Mouse (Mus musculus) kidney, adult 11 months (tissue): ENCODE measurements around the gene Snrpd3.
"Not testable (repeated sequence)": the region's sequence is repeated elsewhere in the genome, so short reads cannot be mapped to it uniquely, and the experiment has no call there.

ENCODE experiments used
- DNase-seq: peaks from one replicate; pipeline ENCODE4 v3.0.0; 2022

Gene Snrpd3

DNA sequence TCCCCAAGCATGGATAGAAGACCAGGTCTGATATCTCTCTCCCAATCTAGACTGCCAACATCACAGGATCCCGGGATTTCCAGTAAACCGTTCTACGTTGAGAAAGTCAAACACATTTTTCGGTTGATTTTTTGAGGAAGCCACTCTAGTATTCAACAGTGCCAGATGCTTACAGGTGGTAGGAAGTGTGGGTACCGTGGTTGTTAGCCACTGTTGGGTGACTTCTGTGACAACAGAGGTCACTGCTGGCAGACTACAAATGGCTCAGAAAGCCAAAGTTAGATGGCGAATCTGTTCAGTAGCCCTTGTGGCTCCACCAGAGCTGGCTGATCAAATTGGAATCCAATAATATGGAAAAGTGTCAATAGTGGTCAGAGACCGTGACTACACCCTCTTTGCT, 13.7 kb upstream of the Snrpd3 start:
- DNase-seq = no peak

DNA sequence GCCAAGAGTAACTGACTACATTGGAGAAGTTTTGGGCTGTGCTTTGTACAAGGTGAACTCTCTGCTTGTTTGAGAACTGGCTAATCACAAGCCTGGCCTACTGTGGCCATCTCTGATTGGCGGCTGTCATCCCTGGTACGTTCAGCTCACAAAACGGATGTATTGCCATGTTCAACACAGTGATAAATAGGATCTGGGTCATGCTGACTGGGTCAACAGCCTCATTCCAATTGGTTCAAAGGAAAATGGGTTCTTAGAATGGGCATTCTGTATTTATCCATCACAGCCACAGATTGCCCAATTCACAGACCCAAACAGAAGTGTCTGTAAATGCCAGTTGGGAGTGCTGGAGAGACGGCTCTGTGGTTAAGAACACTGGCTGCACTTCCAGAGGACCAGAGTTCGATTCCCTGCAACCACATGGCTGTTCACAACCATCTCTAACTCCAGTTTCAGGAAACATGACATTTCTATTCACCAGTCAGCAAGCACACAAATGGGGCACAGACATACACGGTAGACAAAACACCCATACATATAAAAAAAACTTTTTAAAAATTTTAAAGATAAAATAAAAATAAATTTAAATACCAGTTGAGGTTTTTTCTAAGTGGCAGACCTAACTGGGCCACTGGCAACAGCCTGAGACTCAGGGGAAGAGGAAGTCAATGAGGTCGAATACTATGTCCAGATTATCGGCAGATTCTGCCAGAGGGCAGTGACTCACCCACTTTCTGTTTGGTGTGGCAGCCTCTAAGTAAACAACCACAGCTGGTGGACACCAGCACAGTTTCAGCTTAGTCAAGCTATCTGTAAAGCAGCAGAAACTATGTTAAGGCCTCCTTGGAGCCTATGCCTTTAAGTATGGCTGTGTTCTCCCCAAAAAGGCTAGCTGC, 12.9 kb upstream of the Snrpd3 start:
- DNase-seq = no peak

DNA sequence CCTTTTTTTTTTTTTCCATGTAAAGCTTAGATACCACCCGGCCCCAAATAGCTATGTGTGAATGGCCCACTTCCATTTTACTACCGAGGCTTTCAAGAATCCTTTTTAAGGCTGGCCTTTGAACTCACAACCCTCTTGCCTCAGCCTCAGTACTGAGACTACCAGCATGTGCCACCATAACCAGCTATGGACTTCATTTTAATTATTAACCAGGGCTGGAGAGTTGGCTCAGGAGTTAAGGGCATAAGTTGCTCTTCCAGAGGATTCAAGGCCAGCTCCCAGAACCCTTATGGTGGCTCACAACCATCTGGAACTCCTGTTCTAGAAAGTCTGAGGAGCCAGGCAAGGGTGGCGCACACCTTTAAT, 12.2 kb upstream of the Snrpd3 start:
- peak; percentile 69 for DNase-seq

DNA sequence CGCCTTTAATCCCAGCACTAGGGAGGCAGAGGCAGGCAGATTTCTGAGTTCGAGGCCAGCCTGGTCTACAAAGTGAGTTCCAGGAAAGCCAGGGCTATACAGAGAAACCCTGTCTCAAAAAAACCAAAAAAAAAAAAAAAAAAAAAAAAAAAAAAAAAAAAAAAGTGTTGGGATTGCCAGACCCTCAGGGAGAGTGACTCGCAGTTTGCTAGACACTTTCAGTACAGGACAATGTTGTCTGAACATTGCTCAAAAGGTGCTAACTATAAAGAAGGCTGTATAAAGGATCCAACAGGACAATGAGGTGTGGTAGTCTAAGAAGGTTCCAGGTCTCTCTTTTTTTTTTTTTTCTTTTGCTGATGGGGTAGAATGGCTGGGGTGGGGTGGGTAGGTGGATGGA, 11.4 kb upstream of the Snrpd3 start:
- not testable (repeated sequence) for DNase-seq

DNA sequence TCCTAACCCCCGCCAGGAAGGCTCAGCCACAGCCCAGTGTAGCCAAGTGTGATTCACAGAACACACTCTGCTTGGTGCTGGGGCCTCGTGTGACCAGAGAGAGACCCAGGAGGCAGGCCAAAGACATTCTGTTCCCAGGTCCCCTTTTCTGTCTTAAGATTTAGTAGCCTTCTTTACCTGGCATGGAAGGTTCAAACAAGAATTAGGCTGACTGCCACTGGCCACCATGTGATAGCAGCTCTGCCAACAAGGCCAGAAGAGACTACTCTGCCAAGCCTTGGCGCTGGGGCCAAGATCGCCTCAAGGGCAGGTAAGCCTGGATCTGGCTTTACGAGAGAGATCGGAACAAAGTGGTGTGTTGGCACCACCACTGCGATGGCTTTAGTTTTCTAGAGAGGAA, 6.9 kb upstream of the Snrpd3 start:
- peak; percentile 85 for DNase-seq

DNA sequence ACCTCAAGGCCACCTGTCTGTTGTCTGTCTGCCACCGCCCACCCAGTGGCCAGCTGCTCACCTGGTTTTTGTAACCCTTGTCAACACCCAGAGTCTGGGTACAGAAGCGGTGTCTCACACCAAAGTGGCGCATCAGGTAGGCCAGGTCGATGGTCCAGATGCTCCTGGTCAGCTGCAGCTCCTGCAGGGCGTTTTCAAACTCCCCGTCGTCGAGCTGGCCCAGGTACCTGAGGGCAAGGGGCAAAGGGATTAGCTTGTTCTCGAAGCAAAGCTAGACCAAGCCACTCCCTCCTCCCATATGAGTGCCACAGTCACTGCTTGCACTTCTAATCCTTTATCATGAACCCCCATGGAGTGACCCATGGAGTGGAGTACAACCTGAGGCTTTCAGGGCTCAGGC, 6.3 kb upstream of the Snrpd3 start:
- DNase-seq = no peak

DNA sequence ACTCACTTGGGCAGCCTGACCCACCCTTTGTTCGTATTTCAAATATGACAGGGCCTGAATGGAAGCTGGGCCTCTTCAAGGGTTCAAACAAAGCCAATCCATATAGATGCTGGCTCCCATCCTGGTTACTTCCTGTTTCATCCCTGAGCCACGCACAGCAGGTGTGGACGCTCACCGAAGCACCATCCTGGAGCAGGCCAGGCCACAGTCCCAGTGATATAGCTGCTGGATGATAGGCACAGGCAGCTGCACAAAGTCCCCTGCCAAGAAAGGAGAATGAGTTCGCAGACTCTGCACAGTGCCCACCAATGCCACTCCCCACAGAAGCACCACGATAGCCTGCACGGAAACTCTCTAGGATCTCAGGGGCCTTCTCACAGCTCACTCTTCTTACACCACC, 5.5 kb upstream of the Snrpd3 start:
- no peak for DNase-seq

DNA sequence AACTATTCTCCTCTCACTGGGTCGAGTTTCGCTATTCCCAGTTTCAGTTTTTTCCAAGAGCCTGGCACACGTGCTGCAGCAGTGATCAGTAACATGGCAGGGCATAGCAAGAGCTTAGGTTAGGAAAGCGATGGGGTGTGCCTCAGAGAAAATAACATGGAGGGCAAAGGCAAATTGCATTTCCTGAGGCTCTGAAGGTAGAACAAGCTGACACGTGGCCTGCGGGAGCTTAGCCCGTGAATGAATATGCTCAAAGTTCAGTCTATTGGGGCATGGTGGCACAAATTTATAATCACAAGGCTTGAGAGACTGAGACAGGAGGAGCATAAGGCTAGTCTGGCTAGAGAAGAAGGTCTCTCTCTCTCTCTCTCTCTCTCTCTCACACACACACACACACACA, 4.6 kb upstream of the Snrpd3 start:
- DNase-seq = peak; percentile 90

DNA sequence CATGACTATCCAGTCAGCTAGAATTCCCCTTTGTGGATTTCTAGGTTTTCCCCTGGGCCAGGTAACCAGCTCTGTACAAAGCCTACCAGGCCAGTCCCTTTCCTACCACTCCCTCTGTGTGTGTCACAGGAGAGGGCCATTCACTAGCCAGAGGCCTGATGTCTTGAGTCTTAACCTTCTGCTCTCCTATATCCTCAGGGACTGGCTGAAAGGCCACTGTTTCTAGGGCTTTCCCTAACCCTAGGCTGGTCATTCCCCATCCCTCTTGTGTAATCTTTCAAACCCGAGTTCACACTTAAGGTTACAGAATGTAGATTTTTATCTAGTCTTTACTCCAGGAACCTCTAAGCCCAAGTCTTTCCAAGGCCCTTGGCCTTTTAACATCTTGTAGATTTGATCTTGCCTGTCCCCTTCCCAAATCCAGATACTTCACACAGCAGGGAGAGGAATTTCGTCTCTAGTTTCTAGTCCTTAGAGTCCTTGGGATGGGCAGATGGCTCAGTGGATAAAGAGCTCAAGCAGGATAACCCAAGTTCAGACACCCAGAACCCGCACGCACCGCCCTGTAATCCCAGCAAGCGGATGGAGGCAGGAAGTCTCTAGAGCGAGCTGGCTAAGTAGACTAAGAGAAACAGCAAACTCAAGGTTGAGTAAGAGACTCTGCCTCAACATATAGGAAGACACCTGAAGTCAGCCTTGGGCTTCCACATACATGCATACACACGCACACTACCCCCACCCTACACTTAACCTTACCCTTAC, 3.9 kb upstream of the Snrpd3 start:
- no peak for DNase-seq

DNA sequence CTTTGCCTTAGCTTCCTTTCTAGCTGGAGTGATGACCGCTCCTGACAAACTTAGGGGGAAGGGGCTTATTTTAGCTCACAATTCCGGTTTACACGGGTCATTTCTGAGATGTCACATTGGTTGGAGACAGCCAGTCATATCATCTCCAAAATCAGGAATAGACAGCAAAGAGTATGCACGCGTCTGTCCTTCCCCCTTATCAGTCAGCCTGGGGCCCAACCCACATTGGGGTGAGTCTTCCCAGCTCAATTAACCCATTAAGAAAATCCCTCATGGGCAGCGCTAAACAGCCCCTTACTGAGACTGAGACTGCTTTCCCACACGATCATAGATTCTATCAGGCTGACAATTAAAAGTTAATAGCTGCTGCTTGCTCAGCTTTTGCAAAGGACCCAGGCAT, 3.0 kb upstream of the Snrpd3 start:
- no peak for DNase-seq

DNA sequence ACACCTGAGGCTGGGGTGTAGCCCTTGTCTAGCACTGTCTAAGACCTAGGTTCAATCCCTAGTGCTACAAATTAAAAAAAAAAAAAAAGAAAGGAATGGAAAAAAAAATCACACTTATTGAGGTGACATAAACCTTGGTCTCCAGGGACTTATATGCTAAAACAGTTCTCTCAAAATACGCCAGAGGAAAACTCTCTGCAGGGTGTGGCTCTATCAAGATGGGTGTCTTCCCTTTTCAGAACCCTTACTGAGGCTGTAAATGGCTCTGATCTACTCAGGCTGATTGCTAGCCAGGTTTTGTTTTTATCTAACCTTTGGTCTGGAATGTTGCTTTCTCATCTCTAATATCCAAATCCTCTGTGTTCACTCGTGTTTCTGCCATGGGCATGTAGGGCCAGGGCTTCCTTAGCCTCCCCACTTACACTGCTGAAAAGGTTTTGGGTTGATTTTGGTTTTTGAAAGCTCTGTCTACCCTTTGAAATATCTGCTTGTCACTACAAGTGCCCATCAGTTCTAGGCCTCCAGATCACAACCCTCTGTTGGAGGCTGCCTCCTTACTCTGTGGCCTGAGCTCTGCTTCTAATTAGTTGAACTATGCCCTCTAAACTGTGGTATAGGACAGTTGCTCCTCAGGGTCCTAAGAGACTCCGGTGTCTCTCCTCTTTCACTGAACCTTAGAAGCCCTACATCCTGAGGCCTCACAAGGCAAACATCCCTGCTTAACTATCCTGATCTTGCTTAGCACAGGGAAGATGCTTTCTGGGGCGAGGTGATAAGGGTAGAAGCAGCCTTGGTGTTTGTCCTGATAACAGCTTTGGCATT, 1.9 kb upstream of the Snrpd3 start:
- DNase-seq = no peak

DNA sequence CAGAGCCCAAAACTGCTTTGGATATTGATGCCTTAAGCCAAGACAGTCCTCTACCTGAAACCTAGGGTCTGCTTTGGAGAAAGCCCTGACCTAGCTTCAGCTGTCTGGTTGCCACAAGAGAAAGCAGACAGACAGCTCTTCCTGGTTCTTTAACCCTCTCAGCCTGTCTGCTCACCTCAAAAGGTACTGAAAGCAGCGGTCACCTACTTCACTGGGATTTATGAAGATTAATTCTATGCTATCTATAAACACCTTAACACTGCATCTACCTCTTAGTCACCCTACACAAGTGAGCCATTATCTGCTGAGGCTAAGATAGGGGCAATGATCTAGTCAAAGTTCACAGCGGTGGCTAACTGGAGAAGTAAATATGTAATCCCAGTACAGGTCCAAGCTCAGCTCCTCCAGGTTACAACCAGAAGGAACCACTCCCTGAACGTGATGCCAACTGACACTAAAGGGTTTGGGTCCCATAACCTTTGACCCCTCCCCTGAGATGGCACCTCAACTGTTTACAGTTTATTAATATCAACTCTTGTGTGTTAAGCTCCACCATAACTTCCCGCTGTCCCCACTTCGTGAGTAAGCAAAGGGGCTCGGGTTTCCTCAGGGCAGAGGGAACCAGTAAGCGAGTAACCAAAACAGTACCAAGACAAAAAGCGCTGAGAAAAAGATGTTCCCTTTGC, 1.2 kb upstream of the Snrpd3 start:
- peak; percentile 86 for DNase-seq

DNA sequence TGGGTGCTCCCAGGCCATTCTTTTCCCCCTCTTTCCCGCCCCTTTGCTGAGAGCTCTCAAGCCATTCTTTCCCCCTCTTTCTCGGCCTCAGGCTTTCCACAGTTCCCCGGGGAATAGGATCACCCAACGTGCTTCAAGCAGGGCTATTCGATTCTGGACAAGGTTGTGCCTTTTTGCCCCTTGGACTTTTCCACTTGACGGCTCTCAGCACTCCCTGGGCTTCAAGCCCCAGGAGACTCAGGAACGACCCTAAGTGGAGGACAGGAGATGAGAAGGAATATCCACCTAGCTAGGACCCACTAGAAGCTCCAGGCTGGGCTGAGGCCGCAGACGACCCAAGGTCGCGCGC, 653 bp upstream of the Snrpd3 start:
- DNase-seq = no peak

DNA sequence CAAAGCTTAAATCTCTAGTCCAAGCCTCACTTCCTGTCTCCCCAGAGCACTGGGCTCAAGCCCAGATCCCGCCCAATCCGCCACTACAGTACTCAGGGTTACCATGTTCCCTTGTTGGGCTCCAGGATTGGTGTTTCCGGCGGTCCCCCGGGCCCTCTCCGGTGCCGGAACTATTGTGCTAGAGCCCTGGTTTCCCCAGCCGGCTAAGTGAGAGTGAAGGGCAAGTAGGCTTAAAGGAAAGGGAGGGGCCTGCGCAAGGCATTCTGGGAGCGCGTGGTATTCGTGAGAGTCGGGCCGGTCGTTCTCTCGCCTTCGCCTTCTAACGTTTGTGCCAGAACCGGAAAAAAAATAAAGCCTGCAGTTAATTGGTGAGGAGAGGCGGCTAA, 400 bp downstream of the Snrpd3 start, which contains the start of gene Gucd1:
Gucd1 (minus strand) TSS at position 215 of the 386 bp plus-strand sequence.
- DNase-seq = peak; percentile 97

DNA sequence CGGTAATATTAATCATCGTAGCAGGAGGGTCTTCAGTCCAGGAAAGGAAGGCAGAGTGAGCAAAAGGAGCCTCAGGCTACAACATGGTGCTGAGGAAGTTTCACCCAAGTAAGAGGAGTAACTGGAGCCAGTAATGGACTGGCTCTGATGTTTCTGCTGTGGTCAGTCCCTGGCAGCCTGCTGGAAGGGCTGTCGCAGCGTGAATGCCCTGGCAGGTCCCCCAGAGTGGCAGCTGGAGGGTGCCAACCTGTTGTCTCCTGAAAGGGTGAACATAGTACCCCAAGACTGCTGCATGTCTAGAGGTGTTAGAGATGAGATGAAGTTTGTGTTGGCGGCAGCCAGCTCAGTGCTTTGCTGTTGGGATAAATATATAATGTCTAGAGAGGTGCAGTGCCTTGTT, 3.2 kb downstream of the Snrpd3 start:
- DNase-seq = no peak

DNA sequence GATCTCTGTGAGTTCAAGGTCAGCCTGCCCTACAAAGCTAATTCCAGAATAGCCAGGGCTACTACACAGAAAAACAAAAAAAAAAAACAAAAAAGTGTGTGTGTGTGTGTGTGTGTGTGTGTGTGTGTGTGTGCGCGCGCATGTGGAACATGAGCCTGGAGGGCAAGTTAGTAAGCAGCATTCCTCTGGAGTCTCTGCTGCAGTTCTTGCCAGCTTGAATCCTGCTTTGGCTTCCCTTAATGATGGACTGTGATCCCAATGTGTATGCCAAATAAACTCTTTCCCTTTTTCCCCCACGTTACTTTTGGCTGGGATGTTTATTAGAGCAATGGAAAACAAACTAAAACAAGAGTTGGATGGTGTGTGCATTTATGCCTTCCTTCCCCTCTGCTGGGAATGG, 4.3 kb downstream of the Snrpd3 start:
- DNase-seq = no peak

DNA sequence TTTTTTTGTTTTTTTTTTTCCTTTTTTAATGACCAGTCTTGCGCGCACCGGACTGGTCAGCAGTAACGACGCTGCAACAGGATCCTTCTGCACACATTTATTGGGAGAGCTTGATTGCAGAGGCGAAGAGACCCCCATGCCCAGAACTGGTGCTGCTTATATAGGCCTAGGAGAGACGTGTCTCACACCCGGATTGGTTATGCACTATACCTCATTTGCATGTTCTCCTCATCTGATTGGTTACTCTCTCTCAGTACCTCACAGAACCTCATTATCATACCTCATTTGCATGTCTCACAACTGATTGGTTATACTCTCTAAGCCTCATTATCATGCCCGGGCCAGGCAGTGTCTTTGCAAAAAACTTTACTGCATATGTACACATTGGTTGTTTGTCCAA, 8.1 kb downstream of the Snrpd3 start:
- DNase-seq = not testable (repeated sequence)

DNA sequence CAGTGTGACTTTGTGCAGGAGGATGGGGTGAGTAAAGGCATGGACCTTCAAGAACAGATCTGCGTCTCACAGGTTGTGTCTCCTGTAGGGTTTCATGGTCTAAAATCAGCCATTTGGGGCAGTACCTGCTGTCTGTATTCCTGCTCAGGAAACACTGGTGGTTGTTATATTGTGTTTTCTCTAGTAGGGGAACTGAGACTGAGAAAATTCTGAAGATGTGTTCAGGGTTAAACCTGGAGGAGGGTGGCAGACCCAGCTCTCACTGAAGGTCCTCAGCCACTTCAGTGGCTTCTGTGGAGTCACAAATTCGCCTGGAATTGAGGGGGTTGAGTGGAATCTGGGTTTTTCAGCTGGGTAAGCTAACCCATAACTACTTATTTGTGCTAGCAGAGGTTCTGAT, 13.0 kb downstream of the Snrpd3 start:
- DNase-seq = no peak

DNA sequence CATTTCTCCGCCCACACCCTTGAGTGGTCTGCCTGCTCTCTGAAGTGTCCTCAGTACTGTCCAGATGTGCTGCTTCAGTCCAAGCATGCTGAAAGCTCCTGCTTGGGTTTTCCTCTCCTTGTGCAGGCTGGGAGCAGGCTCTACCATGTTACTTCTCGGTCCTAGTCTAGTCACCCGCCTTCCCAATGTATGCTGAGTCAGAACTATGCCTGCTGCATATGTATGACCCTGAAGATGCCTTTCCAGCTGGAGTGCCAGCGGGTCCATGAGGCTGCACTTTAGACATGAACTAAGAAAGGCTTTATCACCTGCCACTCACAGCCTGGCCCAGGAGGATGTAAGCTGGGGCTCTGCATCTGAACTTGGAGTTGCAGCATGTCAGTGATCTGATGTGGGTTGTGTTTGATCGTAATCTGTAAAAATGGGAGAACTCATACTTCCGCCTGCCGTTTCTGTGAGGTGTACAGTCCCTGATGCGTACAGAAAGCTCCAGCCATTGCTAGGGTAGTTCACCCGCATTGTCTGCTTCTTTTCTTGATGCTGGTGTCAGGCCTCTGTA, 14.3 kb downstream of the Snrpd3 start:
- peak; percentile 30 for DNase-seq

DNA sequence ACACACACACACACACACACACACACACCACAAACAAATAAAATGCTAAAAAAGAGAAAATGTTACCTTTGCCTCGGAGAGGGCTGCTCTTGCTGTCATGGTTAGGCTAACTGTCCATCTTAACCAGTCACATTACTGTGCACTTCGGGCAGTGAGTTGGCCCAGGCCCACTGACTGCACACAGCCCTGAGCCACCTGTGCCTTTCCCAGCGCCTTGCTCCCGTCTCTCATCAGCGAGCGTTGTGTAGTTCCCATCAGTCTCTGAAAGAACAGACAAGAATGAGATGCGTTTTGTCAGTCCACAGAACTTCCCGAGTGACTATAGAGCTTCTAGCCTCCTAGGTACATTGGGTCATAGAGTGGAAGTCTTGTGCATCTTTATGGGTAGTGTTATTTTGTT, 16.9 kb downstream of the Snrpd3 start:
- no peak for DNase-seq

DNA sequence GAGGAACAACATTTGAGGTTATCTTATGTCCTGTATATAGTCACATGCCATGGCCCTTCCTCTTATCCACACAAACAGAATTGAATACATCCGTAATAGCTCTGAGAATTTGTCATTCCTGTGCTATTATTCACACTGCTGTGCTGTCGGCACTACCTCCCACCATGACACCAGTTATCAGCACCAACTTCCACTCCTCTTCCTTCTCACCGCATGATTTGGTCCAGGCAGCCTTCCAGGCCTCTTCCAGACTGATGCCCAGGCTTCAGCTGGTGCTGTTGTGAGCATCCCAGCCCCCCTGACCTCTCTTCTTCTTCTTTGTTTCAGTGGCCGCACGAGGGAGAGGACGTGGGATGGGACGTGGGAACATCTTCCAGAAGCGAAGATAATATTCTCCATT, 17.6 kb downstream of the Snrpd3 start:
- no peak for DNase-seq

DNA sequence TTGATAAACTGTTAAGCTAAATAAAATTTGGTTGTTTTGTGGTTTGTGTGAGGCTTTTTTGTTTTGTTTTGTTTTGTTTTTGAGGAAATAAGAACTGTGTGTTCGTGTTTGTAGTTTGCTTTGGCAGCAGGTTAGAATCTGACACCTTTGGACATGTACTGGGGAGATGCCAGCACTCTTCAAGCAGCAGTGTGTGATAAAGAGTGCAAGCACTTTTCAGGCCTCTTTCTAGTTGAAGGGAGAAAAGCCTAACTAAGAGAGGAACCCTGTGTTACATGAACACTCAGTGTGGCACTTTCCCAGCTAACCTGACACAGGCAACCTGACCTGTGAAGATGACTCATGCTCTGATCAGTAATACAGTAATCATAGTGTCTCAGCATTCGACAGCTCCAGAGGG, 18.1 kb downstream of the Snrpd3 start:
- no peak for DNase-seq

DNA sequence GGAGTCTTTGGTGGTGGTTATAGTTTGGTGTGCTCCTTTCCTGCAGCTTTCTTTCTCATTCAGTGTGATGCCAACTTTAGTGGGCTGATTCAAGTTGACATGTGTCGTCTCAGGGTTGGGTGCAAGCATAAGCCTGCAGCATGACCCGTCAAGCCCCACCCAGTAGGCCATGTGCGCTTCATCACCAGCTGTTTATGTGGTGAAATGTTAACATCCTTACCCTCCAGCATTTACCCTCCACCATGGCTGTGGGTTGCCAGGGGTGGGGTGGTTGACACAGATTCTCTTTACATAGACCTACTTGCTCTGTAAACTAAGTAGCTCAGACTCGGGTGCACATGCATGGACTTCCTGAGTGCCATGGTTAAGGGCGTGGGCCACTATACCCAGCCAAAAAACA, 18.8 kb downstream of the Snrpd3 start:
- no peak for DNase-seq
